Mouse (Mus musculus) cerebellum, adult 9-11 months (tissue): ENCODE measurements around the gene Cnbd2.

Source experiments
- DNase-seq: peaks from one replicate; pipeline ENCODE4 v3.0.0; 2022

The Cnbd2 gene

DNA sequence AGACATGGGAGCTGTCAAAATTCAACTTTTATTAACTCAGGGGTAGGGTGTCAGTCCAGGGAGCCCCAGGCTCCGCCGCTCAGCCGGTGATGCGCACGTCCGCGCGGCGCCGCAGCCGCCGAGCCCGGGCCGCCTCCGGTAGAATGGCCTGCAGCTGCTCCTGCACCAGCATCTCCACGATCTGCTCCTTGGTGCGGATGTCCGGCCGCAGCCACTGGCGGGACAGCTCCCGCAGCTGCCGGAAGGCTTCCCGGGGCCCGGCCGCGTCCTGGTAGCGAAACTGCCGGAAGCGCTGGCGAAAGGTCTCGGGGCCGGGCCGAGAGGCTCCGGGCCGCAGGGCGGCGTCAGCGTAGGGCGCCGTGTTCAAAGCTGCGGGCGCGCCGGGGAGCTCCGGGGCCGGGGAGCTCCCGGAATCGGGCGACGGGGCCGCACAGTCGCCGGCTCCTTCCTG is 233 bp upstream of the Cnbd2 start:
- no peak for DNase-seq

- no peak for DNase-seq
These were observed 1.1 kb downstream of the Cnbd2 start for GRCm38 (mm10) chr2:156313153-156313552.

- DNase-seq, result no peak
These were observed 2.7 kb downstream of the Cnbd2 start for GRCm38 (mm10) chr2:156314811-156315210.

- DNase-seq, result no peak
These were observed 6.4 kb downstream of the Cnbd2 start for GRCm38 (mm10) chr2:156318491-156318890.

DNA sequence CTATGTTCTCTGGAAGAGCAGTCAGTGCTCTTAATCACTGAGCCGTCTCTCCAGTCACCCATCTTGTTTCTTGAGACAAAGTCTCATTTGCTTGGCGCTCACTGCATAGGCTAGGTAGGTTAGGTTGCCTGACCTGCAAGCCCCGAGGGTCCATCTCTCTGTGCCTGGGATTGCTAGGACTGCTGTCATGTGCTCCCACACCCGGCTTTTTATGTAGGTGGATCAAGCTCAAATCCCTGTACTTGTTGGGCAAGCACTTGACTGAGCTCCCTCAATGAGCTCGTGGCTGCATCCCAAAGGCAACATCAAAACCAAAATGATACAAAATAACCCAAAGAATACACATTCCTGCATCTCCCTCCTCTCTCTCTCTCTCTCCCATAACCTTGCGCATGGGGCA is 9.4 kb downstream of the Cnbd2 start:
- no peak for DNase-seq

GRCm38 (mm10) chr2:156324116-156324588 is 12.1 kb downstream of the Cnbd2 start:
- DNase-seq, result no peak

DNA sequence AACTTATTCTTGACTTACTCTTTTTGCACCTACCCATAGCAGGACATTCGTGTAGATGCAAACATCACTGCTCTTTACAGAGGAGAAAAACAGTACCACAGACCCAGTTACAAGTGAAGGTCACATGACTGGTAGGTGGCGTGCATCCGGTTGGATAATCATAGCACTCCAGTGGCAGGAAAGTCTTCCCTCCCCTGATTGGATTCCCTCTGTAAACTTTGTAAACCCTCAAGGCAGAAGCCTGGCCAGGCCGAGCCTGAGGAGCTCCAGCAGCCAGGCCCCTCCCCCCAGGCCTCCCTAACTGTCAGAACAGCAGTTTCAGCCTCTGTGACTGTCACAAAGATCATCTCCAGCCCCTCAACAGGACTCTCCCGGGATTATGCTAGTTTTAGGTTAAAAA is 12.6 kb downstream of the Cnbd2 start:
- no peak for DNase-seq

- no peak for DNase-seq
These were observed 18.6 kb downstream of the Cnbd2 start for GRCm38 (mm10) chr2:156330681-156331080.

DNA sequence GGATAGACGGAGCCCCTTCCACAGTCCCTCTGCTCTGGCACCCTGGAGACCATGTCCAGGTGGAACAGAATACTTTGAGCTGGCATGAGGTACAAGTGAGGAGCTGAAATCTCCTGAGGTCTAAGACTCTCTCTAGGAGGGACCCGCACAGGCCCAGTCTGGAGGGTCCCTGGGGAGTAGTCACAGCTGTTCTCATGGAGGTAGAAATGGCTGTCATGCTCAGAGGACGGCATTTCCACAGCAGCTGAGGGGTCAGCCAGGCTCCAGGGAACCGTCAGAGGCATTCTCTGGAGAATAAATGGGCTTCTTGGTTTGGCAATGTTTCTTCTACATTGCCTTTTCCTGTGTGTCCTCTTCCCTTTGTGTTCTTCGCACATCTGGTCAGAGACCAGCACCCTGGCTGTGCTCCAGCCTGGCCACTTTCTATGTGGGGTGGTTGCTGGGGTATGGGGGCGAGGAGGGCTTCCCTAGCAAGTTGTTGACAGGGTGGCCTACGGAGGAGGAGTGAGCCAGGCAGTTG is 19.4 kb downstream of the Cnbd2 start:
- DNase-seq, result no peak

DNA sequence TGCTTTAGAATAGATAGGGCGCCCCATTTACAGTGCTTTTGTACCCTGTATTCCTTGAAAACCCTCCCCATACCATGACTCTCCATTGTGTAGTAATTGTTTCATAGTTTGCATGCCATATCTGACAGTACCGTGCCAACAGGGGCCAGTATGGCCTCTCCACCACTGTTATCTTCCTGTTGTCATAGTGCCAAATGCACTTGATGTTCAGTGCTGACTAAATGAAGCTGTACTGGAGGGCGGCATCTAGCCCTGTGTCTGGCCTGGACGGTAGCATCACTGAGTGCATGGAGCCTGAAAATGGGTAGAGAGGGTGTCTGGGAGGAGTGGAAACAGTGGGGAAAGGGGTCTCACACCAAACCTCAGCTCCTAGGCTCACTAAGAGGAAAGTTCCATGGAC is 28.0 kb downstream of the Cnbd2 start:
- DNase-seq, result no peak

GRCm38 (mm10) chr2:156344775-156345532 is 32.9 kb downstream of the Cnbd2 start:
- peak; percentile 11 for DNase-seq

DNA sequence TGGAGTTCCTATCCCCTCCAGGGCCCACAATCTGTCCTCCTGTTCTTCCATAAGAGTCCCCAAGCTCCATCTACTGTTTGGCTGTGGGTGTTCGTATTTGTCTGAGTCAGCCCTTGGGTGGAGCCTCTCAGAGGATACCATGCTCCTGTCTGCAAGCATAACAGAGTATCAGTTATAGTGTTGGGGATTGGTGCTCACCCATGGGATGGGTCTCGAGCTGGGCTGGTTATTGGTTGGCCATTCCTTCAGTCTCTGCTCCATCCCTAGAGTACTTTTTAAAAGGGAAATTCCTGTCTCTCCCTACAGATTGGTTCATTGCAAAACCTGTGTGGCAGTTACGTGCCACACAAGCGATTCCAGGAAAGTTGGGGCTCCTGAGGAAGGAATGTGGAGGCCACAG is 36.7 kb downstream of the Cnbd2 start:
- DNase-seq, result no peak

DNA sequence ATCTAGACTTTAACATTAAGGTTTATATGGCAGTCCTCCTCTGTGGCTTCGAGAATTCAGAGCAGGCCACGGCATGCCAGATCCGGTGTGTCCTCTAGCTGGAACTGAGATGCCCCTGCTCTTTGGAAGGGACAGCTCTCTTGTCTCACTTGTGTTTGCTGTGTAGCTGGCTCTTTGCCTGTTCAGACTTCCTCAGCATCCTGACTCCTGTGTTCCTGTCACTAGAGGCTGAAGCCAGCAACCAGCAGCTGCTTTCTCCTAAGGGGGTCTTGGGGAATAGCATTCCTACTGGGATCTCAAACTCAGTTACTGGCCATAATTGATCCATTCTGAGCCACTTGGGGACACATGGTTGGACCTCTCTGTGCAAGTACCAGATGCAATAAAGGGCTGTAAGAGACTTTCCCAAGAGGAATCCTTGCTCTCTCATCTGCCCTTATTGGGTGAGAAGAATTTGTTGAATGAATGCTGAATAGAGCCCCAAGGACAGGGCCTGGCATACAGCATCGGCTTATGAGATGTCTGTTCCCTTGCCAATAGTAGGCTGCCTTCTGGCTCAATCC is 37.3 kb downstream of the Cnbd2 start:
- DNase-seq, result no peak

GRCm38 (mm10) chr2:156351243-156351642 is 39.1 kb downstream of the Cnbd2 start:
- no peak for DNase-seq

- no peak for DNase-seq
These were observed 40.5 kb downstream of the Cnbd2 start for GRCm38 (mm10) chr2:156352413-156353165.

- no peak for DNase-seq
These were observed 41.2 kb downstream of the Cnbd2 start for GRCm38 (mm10) chr2:156353265-156353692.

DNA sequence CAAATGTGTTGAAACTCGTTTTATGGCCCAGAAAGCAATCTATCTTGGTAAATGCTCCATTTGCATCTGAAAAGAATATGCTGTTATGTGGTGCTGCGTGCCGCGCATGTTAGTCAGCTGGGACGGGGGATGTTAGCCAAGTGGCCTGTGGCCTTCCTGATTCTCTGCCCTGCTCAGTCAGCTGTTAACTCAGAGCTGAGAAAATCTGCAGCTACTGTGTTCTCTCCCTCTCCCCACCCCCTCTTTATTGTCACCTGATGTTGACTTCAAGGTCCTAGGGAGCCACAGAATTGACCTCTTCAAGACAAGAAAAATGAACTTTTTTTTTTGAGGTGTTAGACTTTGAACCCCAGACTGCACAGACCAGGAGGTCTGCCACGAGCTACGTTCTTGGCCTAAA is 43.9 kb downstream of the Cnbd2 start:
- DNase-seq, result peak; percentile 42

GRCm38 (mm10) chr2:156368465-156368864 is 56.4 kb downstream of the Cnbd2 start:
- no peak for DNase-seq

- no peak for DNase-seq
These were observed 58.8 kb downstream of the Cnbd2 start for GRCm38 (mm10) chr2:156370896-156371295.

DNA sequence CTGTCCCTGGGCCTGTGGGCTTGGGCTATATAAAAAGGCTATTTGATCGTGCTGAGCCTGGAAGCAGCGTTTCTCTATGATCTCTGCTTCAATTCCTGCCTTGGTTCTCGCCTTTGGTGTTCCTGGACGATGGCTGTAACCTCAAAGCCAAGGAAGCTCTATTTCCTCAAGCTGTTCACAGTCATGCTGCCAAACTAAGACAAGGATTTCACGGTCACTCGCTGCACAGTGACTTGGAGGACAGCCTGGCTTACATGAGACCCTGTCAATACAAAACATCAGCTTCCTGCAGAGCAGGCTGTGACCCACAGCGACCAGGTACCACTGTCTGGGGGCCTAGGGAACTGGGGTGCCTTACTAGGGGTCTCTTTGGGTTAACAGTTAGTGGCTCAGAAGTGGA is 64.9 kb downstream of the Cnbd2 start:
- DNase-seq, result no peak

- DNase-seq, result no peak
These were observed 67.8 kb downstream of the Cnbd2 start for GRCm38 (mm10) chr2:156379929-156380328.

DNA sequence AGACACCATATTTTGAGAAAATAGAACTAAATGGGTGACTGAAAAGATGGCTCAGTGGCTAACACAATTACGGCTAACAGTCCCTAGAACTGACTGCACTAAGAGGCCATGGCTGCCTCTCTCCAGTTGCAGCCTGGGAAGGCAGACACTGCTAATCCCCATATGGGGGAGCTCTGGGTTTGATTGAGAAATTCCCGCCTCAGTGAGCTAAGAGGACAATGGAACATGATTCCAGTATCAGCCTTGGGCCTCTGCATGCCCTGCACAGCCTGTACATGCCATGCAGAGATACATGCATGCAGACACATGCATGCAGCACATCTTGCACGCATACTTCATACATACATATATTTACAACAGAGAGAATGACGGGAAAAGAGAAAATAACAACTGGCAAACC is 69.3 kb downstream of the Cnbd2 start:
- no peak for DNase-seq

- peak; percentile 75 for DNase-seq
These were observed 80.5 kb downstream of the Cnbd2 start for GRCm38 (mm10) chr2:156392461-156393154.
